Mouse (Mus musculus): ENCODE data around the gene Lnx2. TPM values are rescaled to one million over a fixed set of nuclear protein-coding genes. Genes with fewer than 3 reads are reported as not detected.
A peak's percentile ranks its signal among the peaks of the same experiment; 100 is the strongest.

Gene Lnx2
- polyA plus RNA-seq, 1 experiment from 2014 or later: 13.7 TPM

GRCm38 (mm10) chr5:146974781-146975123, 101.6 kb downstream of the Lnx2 start:
- Histone ChIP-seq H3K4me2 (no peak overlapping the region), H3K9ac (no peak overlapping the region), H3K27ac (no peak overlapping the region), H3K9me3 (no peaks in the 10 kb centered on the region), H3K36me3 (no peaks in the 10 kb centered on the region), H3K4me3 (no peak overlapping the region), H3K4me1 (no peaks in the 10 kb centered on the region), H3K27me3 (no peaks in the 10 kb centered on the region)
- 68% methylated on average over 13 of the region's 13 CpGs for WGBS
- ATAC-seq (ENCODE audit: insufficient number of reproducible peaks, insufficient read depth, low FRiP score, low TSS enrichment, low read depth): no peak

DNA sequence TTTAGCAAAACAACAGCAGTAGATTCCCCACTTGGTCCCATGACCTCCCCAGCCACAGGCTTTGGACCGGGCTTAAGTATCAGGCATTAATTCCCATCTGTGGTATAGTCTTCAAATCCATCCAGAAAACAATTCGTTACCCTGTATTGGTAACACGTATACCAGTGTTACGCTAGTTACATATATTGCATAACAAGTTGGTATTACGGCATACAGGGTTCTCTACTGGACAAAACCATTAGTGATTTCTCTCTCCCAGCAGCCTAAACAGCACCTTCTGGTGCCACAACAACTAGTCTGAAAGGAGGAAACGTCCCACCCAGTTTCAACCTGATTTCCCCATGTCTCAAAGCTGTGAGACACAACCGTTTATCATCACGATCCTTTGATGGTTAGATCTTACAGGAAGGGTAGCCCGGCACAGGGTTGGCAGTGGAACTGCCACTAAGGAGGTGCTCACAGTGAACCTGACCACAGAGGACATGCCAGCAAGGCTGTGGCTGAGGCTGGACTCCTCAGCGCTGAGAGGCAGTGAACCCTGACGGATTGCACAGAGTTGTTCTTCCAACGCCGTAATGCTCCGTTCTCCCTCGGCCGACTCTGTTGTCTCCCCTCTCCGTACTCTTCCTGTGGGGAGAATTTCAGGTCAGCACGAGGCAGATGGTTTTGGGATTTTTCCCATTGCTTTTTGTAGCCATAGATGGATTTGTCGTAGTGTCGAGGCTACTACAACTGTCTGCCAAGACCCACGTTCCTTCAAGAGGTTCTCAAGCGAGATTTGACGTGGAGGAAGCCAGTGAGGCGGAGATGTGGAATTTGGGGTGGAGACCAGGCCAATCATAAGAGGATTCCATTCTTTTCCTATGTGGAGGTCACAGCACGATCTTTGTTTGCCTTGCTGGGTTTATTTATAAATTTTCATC, 102.3 kb downstream of the Lnx2 start:
- Histone ChIP-seq H3K9me3 (no peaks in the 10 kb centered on the region), H3K36me3 (no peaks in the 10 kb centered on the region), H3K4me2 (no peak overlapping the region), H3K9ac (no peak overlapping the region), H3K27me3 (no peaks in the 10 kb centered on the region; the same call in 1 of the 2 replicates), H3K4me1 (no peaks in the 10 kb centered on the region), H3K4me3 (no peak overlapping the region), H3K27ac (no peak overlapping the region)
- 86% methylated on average over 25 of the region's 25 CpGs for WGBS
- no peak for ATAC-seq (ENCODE audit: insufficient number of reproducible peaks, insufficient read depth, low FRiP score, low TSS enrichment, low read depth)

GRCm38 (mm10) chr5:146973353-146973752, 103.0 kb downstream of the Lnx2 start:
- Histone ChIP-seq H3K9me3 (no peaks in the 10 kb centered on the region), H3K36me3 (no peaks in the 10 kb centered on the region), H3K4me1 (no peaks in the 10 kb centered on the region), H3K4me3 (no peak overlapping the region), H3K27me3 (no peaks in the 10 kb centered on the region; the same call in 1 of the 2 replicates), H3K4me2 (no peak overlapping the region), H3K27ac (no peak overlapping the region), H3K9ac (no peak overlapping the region)
- 87% methylated on average over 9 of the region's 9 CpGs for WGBS
- no peak for ATAC-seq (ENCODE audit: insufficient number of reproducible peaks, insufficient read depth, low FRiP score, low TSS enrichment, low read depth)

- Histone ChIP-seq H3K9ac (no peak overlapping the region), H3K27me3 (no peaks in the 10 kb centered on the region; the same call in 1 of the 2 replicates), H3K4me2 (no peak overlapping the region), H3K9me3 (no peaks in the 10 kb centered on the region), H3K4me3 (no peak overlapping the region), H3K4me1 (no peaks in the 10 kb centered on the region), H3K27ac (no peak overlapping the region), H3K36me3 (no peaks in the 10 kb centered on the region)
- ATAC-seq (ENCODE audit: insufficient number of reproducible peaks, insufficient read depth, low FRiP score, low TSS enrichment, low read depth): no peak
- 57% methylated on average over 10 of the region's 10 CpGs for WGBS
Measured at GRCm38 (mm10) chr5:146971776-146972561, 104.4 kb downstream of the Lnx2 start.

- ATAC-seq (ENCODE audit: insufficient number of reproducible peaks, insufficient read depth, low FRiP score, low TSS enrichment, low read depth): no peak
- H3K36me3 ChIP-seq: no peaks in the 10 kb centered on the region
- H3K4me2 ChIP-seq: no peak overlapping the region
- no peaks in the 10 kb centered on the region for H3K4me1 ChIP-seq
- H3K27ac ChIP-seq: no peak overlapping the region
- H3K4me3 ChIP-seq: no peak overlapping the region
- H3K9me3 ChIP-seq: no peaks in the 10 kb centered on the region
- H3K9ac ChIP-seq: 0 out of 2 replicates have a peak overlapping the region, but pooled peaks have one; percentile 40
- no peaks in the 10 kb centered on the region; the same call in 1 of the 2 replicates for H3K27me3 ChIP-seq
- 58% methylated on average over 13 of the region's 13 CpGs for WGBS
Measured at GRCm38 (mm10) chr5:146968695-146969393, 107.5 kb downstream of the Lnx2 start.

Other genes starting within 250 kb of the Lnx2 start
- 568 and 633 TPM in 2 replicates for gene Rpl21, start 243.7 kb downstream of the Lnx2 start, polyA plus RNA-seq (2015; fragmentation: Nextera tagmentation; extraction: Ambion mirVana)
- 12.4 and 14.6 TPM in 2 replicates for gene Rasl11a, start 231.5 kb downstream of the Lnx2 start, polyA plus RNA-seq (2015; fragmentation: Nextera tagmentation; extraction: Ambion mirVana)
- gene Gtf3a, start 127.9 kb downstream of the Lnx2 start, polyA plus RNA-seq (2015; fragmentation: Nextera tagmentation; extraction: Ambion mirVana): 114 and 117 TPM in 2 replicates
- gene Mtif3, start 112.8 kb downstream of the Lnx2 start, polyA plus RNA-seq (2015; fragmentation: Nextera tagmentation; extraction: Ambion mirVana): 28.5 and 31.4 TPM in 2 replicates
- gene Polr1d, start 464 bp upstream of the Lnx2 start, polyA plus RNA-seq (2015; fragmentation: Nextera tagmentation; extraction: Ambion mirVana): 116 and 127 TPM in 2 replicates
- not detected in 2 replicates for gene Gsx1, start 112.1 kb upstream of the Lnx2 start, polyA plus RNA-seq (2015; fragmentation: Nextera tagmentation; extraction: Ambion mirVana)
- not detected in 2 replicates for gene Pdx1, start 193.4 kb upstream of the Lnx2 start, polyA plus RNA-seq (2015; fragmentation: Nextera tagmentation; extraction: Ambion mirVana)
- 0.56 TPM in 1 of 2 replicates, not detected in the other for gene Cdx2, start 230.7 kb upstream of the Lnx2 start, polyA plus RNA-seq (2015; fragmentation: Nextera tagmentation; extraction: Ambion mirVana)
- gene Urad, start 245.9 kb upstream of the Lnx2 start, polyA plus RNA-seq (2015; fragmentation: Nextera tagmentation; extraction: Ambion mirVana): not detected in 2 replicates

Measured in embryonic facial prominence, embryonic 13.5 days (tissue).